Mouse (Mus musculus): Measurements from ENCODE around the gene Slc16a13.

- TF ChIP-seq CTCF (IDR thresholded peaks at IDR 0.05) (no peak), EP300 (IDR thresholded peaks at IDR 0.05) (no peak)
Measured at GRCm38 (mm10) chr11:70214191-70214855, 6.5 kb downstream of the Slc16a13 start.

Data from lung, postnatal 0 days (tissue).